Mouse (Mus musculus): ENCODE results near the gene Dusp12. TPM values are rescaled to one million over a fixed set of nuclear protein-coding genes. Genes with fewer than 3 reads are reported as not detected.

Gene Dusp12
- polyA plus RNA-seq, 1 experiment from 2014 or later = 27.3 TPM

DNA sequence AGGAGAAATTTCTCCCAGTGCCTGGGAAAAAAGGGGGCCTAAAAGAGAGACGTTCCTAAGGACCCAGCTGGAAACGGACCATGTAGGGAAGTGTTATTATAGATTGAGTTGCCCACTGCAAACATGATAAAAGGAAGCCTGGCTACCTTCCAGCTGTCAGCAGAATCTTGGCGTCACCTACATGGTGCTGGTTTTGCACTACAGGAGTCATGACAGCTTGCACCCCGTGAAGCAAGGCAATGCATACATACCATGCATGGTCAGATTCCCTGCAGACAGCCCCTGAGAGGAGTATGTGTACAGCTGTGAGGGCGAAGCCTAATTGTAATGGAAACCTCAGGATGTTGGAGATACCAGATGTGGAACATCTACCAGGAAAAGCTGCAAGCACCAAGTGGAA lies 30.3 kb upstream of the Dusp12 start:
- DNase-seq (ENCODE audit: low read depth, low spot score) (no peak), ATAC-seq (no peak)
- ChIA-PET POLR2A (no interaction called here), CTCF (no interaction called here)
- no peak for TF ChIP-seq CTCF (IDR thresholded peaks at IDR 0.05)
- in situ Hi-C loops (cut with MboI; ENCODE audit: low pct_unique_long_range_greater_than_20kb) = no loop called here
- H3K27me3 ChIP-seq = peaks cover 2% of the 10 kb centered on the region

DNA sequence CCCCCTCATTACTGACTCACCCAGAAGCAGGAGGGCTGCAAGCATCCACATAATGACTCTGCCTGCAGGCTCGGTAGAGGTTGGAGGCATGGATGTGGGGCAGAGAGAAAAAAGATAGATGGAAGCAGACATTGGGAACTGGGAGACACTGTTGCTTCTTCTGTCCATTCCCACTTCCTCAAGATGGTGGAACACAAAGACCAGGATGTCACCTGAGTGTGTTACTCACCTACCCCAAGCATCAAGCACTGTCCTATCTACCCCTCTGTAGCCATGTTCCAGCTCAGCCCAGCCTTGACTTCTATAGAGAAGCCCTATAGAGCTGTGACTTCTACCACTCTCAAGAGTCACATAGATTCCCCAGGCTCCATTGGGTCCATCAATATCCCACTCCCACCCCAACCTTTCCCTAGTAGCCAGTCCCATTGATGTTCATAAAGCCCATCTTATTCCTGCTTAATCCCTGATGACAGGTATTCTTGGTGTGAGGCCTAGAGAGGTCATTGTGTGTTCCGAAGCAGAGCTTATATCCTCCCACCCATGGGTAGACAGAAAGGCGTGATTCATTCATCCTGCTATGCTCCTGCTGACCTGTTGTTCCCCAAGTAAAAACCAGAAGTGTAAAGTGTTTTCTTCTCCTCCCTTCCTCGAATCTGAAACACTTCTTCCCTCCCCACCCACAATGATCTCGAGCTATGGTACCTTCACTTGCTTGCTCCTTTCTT lies 27.7 kb upstream of the Dusp12 start, which contains the start of gene Fcrlb:
Gene Fcrlb, minus strand, starts transcription at position 51 of the 725 bp plus-strand sequence.
- TF ChIP-seq CTCF (IDR thresholded peaks at IDR 0.05) = no peak
- in situ Hi-C loops (cut with MboI; ENCODE audit: low pct_unique_long_range_greater_than_20kb) = no loop called here
- POLR2A ChIA-PET = no interaction called here
- H3K27me3 ChIP-seq = no peaks in the 10 kb centered on the region
- peak; percentile 41 for DNase-seq (ENCODE audit: low read depth, low spot score)
- CTCF ChIA-PET = interaction anchor here (1.0 to 1.9 kb wide), 2 partner anchors 11 to 18 kb away, joined by 5 to 7 read pairs; no protein-coding TSS in a partner anchor
- ATAC-seq = peak; percentile 41

DNA sequence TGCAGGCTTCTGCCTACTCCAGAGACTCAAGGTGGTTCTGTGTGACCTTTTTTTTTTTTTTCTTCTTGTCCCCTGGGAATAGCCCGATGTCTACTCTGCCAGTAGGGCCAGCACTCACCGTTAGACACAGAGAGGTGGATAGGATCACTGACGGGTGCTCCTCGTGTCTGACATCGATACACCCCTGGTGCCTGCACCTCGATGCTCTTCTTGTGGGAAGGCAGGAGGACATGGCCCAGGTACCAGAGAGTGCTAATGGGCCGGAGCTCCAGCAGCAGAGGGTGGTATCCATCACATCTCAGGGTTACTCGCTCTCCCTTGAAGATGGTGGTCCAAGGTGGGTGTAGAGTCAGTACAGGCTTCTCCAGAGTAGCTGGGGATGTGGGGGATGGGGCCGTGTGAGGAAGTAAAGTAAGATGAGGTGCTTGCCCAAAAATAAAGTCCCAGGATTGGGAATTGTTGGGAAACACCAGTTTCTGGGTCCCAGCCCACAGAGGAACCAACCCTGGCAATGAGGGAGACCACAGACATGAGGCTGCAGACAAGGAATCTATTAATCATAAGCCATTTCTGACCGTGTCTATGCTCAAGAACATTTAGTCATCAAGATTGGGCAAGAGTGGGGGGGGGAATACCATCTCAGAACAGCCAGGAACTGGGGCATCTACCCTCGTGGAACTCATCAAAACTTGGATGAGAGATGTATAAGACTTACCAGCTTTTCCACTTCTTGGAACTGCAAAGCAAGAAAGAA lies 26.7 kb upstream of the Dusp12 start:
- no peak for TF ChIP-seq CTCF (IDR thresholded peaks at IDR 0.05)
- CTCF ChIA-PET = interaction anchor here (1.2 to 1.9 kb wide), 2 partner anchors 10 to 17 kb away, joined by 3 to 5 read pairs; no protein-coding TSS in a partner anchor
- in situ Hi-C loops (cut with MboI; ENCODE audit: low pct_unique_long_range_greater_than_20kb) = no loop called here
- POLR2A ChIA-PET = no interaction called here
- DNase-seq (ENCODE audit: low read depth, low spot score) (peak; percentile 67), ATAC-seq (peak; percentile 75)
- no peaks in the 10 kb centered on the region for H3K27me3 ChIP-seq

GRCm38 (mm10) chr1:170908341-170908740 lies 23.0 kb upstream of the Dusp12 start:
- POLR2A ChIA-PET = no interaction called here
- ATAC-seq (no peak), DNase-seq (ENCODE audit: low read depth, low spot score) (no peak)
- CTCF ChIA-PET = interaction anchor here (1.2 to 1.5 kb wide), 2 partner anchors 9 to 13 kb away, joined by 3 to 5 read pairs; no protein-coding TSS in a partner anchor
- no peaks in the 10 kb centered on the region for H3K27me3 ChIP-seq
- in situ Hi-C loops (cut with MboI; ENCODE audit: low pct_unique_long_range_greater_than_20kb) = loop anchor here (5.0 kb wide), 1 partner anchor 74 kb away; no protein-coding TSS in a partner anchor
- TF ChIP-seq CTCF (IDR thresholded peaks at IDR 0.05) = no peak

DNA sequence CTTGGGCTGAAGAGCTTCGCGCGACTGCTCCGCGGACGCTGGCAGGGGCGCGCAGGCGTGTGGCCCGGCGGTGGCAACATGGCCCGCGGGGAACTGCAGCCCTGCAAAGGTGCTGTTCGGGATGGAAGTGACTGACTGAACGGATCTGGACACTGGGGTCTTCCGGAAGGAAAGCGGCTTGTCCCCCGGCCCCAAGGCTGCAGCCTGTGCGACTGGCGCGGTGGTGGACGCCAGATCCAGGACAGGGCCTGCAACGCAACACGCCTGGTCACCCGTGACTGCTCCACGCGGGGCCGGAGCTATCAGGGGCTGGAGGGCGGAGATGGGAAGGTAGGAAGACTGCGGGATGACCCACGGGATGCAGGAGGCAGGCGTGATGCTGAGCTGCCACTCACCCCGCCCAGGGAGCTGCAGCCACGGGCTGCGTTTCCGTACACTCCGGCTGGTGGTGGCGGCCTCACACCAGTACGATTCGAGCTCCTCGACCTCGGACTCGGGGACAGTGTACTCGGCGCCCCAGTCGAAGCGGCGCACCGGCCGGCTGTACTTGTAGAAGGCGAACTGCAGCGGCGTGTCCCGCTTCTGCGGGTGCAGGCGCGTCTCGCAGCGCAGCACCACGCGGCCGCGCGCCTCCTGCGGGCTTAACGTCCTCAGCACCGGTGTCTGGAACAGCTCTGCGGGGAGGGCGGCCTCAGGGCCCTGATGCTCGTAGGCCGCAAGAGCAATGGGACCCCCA lies 22.3 kb upstream of the Dusp12 start:
- ChIA-PET POLR2A (no interaction called here), CTCF (interaction anchor here (1.2 to 1.5 kb wide), 2 partner anchors 10 to 13 kb away, joined by 3 to 5 read pairs; no protein-coding TSS in a partner anchor)
- DNase-seq (ENCODE audit: low read depth, low spot score) (no peak), ATAC-seq (no peak)
- TF ChIP-seq CTCF (IDR thresholded peaks at IDR 0.05) = no peak
- in situ Hi-C loops (cut with MboI; ENCODE audit: low pct_unique_long_range_greater_than_20kb) = loop anchor here (5.0 kb wide), 1 partner anchor 75 kb away; no protein-coding TSS in a partner anchor
- H3K27me3 ChIP-seq = no peaks in the 10 kb centered on the region

DNA sequence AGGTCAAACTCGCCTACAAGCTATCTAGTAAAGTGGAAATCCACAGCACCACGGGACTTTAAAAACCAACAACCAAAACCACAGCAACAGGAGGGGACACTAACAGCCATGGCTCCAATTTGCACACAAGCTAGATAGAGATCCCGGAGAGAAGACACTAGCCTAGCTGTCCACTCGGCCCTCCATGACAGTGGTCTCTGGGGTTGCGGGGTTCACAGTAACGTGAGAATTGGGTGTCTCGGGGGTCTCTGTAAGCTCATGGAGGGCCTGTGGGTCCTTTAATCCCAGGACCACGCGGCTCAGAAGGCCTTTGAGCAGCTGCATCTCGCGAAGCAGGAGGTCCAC lies 21.7 kb upstream of the Dusp12 start:
- no peak for TF ChIP-seq CTCF (IDR thresholded peaks at IDR 0.05)
- in situ Hi-C loops (cut with MboI; ENCODE audit: low pct_unique_long_range_greater_than_20kb) = loop anchor here (5.0 kb wide), 1 partner anchor 75 kb away; no protein-coding TSS in a partner anchor
- ATAC-seq = no peak
- ChIA-PET POLR2A (no interaction called here), CTCF (interaction anchor here (1.2 to 1.5 kb wide), 3 partner anchors 11 to 12 kb away, joined by 3 to 5 read pairs (median 3); no protein-coding TSS in a partner anchor)
- H3K27me3 ChIP-seq = no peaks in the 10 kb centered on the region
- no peak for DNase-seq (ENCODE audit: low read depth, low spot score)

- ChIA-PET CTCF (interaction anchor here (1.2 to 4.2 kb wide), 3 partner anchors 8 to 94 kb away, joined by 4 to 28 read pairs (median 4); no protein-coding TSS in a partner anchor), POLR2A (no interaction called here)
- in situ Hi-C loops (cut with MboI; ENCODE audit: low pct_unique_long_range_greater_than_20kb) = no loop called here
- ATAC-seq (no peak), DNase-seq (ENCODE audit: low read depth, low spot score) (no peak)
- no peaks in the 10 kb centered on the region for H3K27me3 ChIP-seq
- no peak for TF ChIP-seq CTCF (IDR thresholded peaks at IDR 0.05)
Observed at GRCm38 (mm10) chr1:170903485-170903884, 18.1 kb upstream of the Dusp12 start.

- DNase-seq (ENCODE audit: low read depth, low spot score) = no peak
- peak; percentile 76 for TF ChIP-seq CTCF (IDR thresholded peaks at IDR 0.05)
- in situ Hi-C loops (cut with MboI; ENCODE audit: low pct_unique_long_range_greater_than_20kb) = no loop called here
- no peak for ATAC-seq
- H3K27me3 ChIP-seq = peaks cover 5% of the 10 kb centered on the region
- ChIA-PET CTCF (interaction anchor here (0.6 to 4.2 kb wide), 15 partner anchors 8 to 112 kb away, joined by 3 to 28 read pairs (median 4); partner anchors contain the start of genes Fcrla and Fcrlb), POLR2A (no interaction called here)
Observed at GRCm38 (mm10) chr1:170901536-170902238, 16.3 kb upstream of the Dusp12 start.

GRCm38 (mm10) chr1:170900799-170901467 lies 15.6 kb upstream of the Dusp12 start:
- ChIA-PET POLR2A (no interaction called here), CTCF (interaction anchor here (1.3 to 4.2 kb wide), 4 partner anchors 12 to 96 kb away, joined by 4 to 28 read pairs (median 8); partner anchors contain the start of genes Fcrla and Fcrlb)
- in situ Hi-C loops (cut with MboI; ENCODE audit: low pct_unique_long_range_greater_than_20kb) = no loop called here
- ATAC-seq = no peak
- peaks cover 5% of the 10 kb centered on the region for H3K27me3 ChIP-seq
- TF ChIP-seq CTCF (IDR thresholded peaks at IDR 0.05) = peak; percentile 42
- DNase-seq (ENCODE audit: low read depth, low spot score) = no peak

Data from Patski (cell line).